Mouse (Mus musculus) E14TG2a.4 (cell line): ENCODE results near the gene Kcmf1.

ENCODE experiments used
- CTCF ChIP-seq: conservative IDR thresholded peaks from 2 replicates; pipeline ENCODE4 v1.5.1; 2014; ENCODE audit warnings: low read length
- NANOG ChIP-seq: IDR thresholded peaks from 2 replicates; pipeline ENCODE4 v1.6.1; 2014; ENCODE audit warnings: borderline replicate concordance, low read length, mixed read lengths

DNA sequence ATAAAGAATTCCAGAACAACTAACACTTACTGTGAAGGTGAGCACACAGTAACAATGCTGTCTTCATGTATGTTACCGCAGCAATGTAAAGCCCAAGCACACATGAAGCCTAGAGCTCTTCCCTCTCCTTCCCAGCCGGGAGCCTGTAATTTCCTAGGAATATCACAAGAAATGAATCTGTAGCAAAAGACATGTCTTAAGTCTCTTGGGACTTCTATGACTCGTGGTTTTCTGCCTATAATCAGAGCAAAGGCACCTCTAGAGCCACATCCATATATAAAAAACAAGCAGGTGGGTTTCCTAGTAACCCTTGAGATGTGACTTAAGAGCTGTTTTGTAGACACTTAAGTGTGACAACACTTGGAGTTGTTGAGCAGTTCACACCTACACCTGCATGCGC lies 62.0 kb downstream of the Kcmf1 start:
- TF ChIP-seq CTCF (no peak), NANOG (no peak)
